Mouse (Mus musculus) naive thymus-derived CD4-positive, alpha-beta T cell, adult 5 months (primary cell): Measurements from ENCODE around the gene Axin2. TPM values are rescaled to one million over a fixed set of nuclear protein-coding genes. Genes with fewer than 3 reads are reported as not detected.

ENCODE experiments used
- polyA plus RNA-seq: library from polyadenylated mRNA; unstranded; fragments of 100-300 nt; shearing (Covaris generic); gene quantifications from one replicate; pipeline ENCODE4 v1.2.1, GENCODE M21; 2017

Axin2 gene
- polyA plus RNA-seq, result 7.7 TPM

GRCm38 (mm10) chr11:108920158-108920635 lies at the start of gene Axin2:
TSS of gene Axin2 (plus strand) at chr11:108920349.

Other genes starting within 250 kb of the Axin2 start
- gene E030025P04Rik, start 224.0 kb downstream of the Axin2 start, polyA plus RNA-seq, result not detected